8 mouse cellular contexts compared by ENCODE assay signal in the genomic region with DNA sequence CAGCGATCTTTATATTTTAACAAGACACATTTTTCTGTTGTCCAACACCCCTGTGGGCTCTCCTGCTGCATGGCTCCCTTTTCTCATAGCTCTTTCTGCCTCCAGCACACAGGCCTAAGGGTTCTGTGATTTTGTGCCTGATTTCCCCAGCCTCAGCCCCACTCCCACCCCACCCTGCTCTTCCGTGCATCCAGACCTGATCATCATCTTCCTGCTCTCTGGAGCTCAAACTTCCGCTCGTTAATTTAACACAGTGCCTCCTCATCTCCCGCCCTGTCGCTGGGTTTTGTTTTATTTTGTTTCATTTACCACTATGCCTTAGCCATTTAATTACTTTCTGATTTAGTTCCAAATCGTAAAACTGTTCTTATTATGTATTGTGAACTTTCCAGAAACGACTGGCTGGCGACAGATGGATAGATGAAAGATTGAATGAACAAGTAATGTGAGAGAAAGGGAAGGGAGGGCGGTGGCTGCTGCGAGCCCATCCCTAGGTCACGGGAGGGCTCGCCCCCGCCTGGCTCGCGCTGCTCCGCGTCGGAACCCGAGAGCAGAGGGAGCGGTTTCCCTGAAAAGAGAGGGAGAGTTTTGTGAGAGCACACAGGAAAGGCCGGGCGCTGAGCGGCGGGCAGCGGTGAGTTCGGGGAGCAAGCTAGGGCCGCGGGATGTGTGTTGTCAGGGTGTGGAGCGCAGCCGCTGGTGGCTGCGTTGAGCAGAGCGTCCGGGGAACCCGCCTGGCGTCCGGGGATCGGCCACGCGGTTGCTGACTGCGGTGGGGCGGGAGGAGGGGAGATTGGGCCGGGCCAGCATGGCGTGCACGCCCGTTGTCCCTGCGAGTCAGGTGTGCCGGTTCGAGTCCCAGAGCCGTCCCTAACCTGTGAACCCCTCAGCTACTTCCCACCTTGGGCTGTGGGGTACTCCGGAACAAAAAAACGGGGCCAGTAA. TPM values are rescaled to one million over a fixed set of nuclear protein-coding genes. Genes with fewer than 3 reads are reported as not detected.
DNase-seq lines count a peak whose midpoint lies in the region; ATAC-seq lines count a peak whose summit lies in the region.

A gene (plus strand): TSS at position 276 of the 945 bp plus-strand sequence.

- H3K4me2 ChIP-seq in embryonic facial prominence, embryonic 15.5 days (replicated peaks) = peak within 1 kb of the TSS; percentile 53
- H3K4me2 ChIP-seq in kidney, embryonic 14.5 days (replicated peaks; ENCODE audit: low read depth, low read length) = peak within 1 kb of the TSS; percentile 53
- H3K4me2 ChIP-seq in limb, embryonic 15.5 days = peak within 1 kb of the TSS; percentile 54

- peak; percentile 89 for ATAC-seq in embryonic facial prominence, embryonic 15.5 days (ENCODE audit: insufficient number of reproducible peaks, low FRiP score, low TSS enrichment, low read depth)
- peak; percentile 97 for ATAC-seq in kidney, embryonic 14.5 days (ENCODE audit: low FRiP score, low TSS enrichment)
- ATAC-seq in limb, embryonic 15.5 days (ENCODE audit: insufficient number of reproducible peaks, low FRiP score, low TSS enrichment, low read depth) = peak; percentile 83

- peak within 1 kb of the TSS; percentile 77 for H3K9ac ChIP-seq in embryonic facial prominence, embryonic 15.5 days
- H3K9ac ChIP-seq in kidney, embryonic 14.5 days (ENCODE audit: low read depth, low read length) = peak within 1 kb of the TSS; percentile 79
- H3K9ac ChIP-seq in limb, embryonic 15.5 days = peak within 1 kb of the TSS; percentile 82

- peak; percentile 84 for DNase-seq in 3T3-L1 (ENCODE audit: low read depth, low spot score)
- peak; percentile 43 to 67 for DNase-seq in adrenal gland, postnatal 4 days (ENCODE audit: low spot score in 2 of 2)
- peak; percentile 65 to 66 for DNase-seq in heart, adult 9 months (ENCODE audit: low spot score in 2 of 2)
- DNase-seq in monocyte, adult 2 months (ENCODE audit: low read depth in 1 of 2, low spot score in 2 of 2) = peak; percentile 17 to 58
- peak; percentile 62 to 66 for DNase-seq in spleen, postnatal 36 days (ENCODE audit: low spot score in 2 of 2)

- no peaks in the 10 kb centered on the region for H3K27me3 ChIP-seq in embryonic facial prominence, embryonic 15.5 days
- H3K27me3 ChIP-seq in kidney, embryonic 14.5 days (ENCODE audit: control insufficient read depth, insufficient read depth, low read length) = no peaks in the 10 kb centered on the region
- no peaks in the 10 kb centered on the region for H3K27me3 ChIP-seq in limb, embryonic 15.5 days

- peak within 1 kb of the TSS; percentile 84 for H3K4me3 ChIP-seq in embryonic facial prominence, embryonic 15.5 days (replicated peaks)
- peak within 1 kb of the TSS; percentile 66 for H3K4me3 ChIP-seq in kidney, embryonic 14.5 days (ENCODE audit: low read length)
- peak within 1 kb of the TSS; percentile 84 for H3K4me3 ChIP-seq in limb, embryonic 15.5 days

- WGBS in embryonic facial prominence, embryonic 15.5 days = 2% methylated on average over 52 of the region's 52 CpGs
- WGBS in kidney, embryonic 14.5 days = 2% methylated on average over 50 of the region's 52 CpGs
- 1% methylated on average over 52 of the region's 52 CpGs for WGBS in limb, embryonic 15.5 days

- H3K27ac ChIP-seq in embryonic facial prominence, embryonic 15.5 days (replicated peaks) = peak within 1 kb of the TSS; percentile 92
- H3K27ac ChIP-seq in kidney, embryonic 14.5 days (ENCODE audit: low read depth, low read length) = peak within 1 kb of the TSS; percentile 75
- H3K27ac ChIP-seq in limb, embryonic 15.5 days = peak within 1 kb of the TSS; percentile 89

- no peaks in the 10 kb centered on the region for H3K36me3 ChIP-seq in embryonic facial prominence, embryonic 15.5 days
- peaks cover 5% of the 10 kb centered on the region; the same call in 1 of the 2 replicates for H3K36me3 ChIP-seq in kidney, embryonic 14.5 days (ENCODE audit: control insufficient read depth, insufficient read depth, low read length)
- peaks cover 8% of the 10 kb centered on the region for H3K36me3 ChIP-seq in limb, embryonic 15.5 days

- H3K9me3 ChIP-seq in embryonic facial prominence, embryonic 15.5 days (replicated peaks) = no peaks in the 10 kb centered on the region
- H3K9me3 ChIP-seq in kidney, embryonic 14.5 days (ENCODE audit: control insufficient read depth, low read length) = no peaks in the 10 kb centered on the region
- H3K9me3 ChIP-seq in limb, embryonic 15.5 days = no peaks in the 10 kb centered on the region

- H3K4me1 ChIP-seq in embryonic facial prominence, embryonic 15.5 days = peaks cover 6% of the 10 kb centered on the region; the same call in 1 of the 2 replicates
- H3K4me1 ChIP-seq in kidney, embryonic 14.5 days (ENCODE audit: control insufficient read depth, insufficient read depth, low read length) = no peaks in the 10 kb centered on the region
- H3K4me1 ChIP-seq in limb, embryonic 15.5 days = peaks cover 8% of the 10 kb centered on the region

RNA-seq across cellular contexts. Expression of the gene that starts here (rescaled TPM):
- 10 to 100 TPM; 35.7 to 40.0 TPM for total RNA-seq in adrenal gland, postnatal 4 days (2021)
- polyA plus RNA-seq in embryonic facial prominence, embryonic 15.5 days (2015; fragmentation: Nextera tagmentation; extraction: Ambion mirVana) = 40.6 and 44.0 TPM in 2 replicates
- 47.3 and 56.0 TPM in 2 replicates for polyA plus RNA-seq in kidney, embryonic 14.5 days (2014; fragmentation: Nextera tagmentation; extraction: Ambion mirVana)
- polyA plus RNA-seq in limb, embryonic 15.5 days (2015; fragmentation: Nextera tagmentation; extraction: Ambion mirVana) = 41.9 and 42.4 TPM in 2 replicates

Comparison
In these comparisons a context has a peak if more than half of its experiments do, and no peak if none do; other contexts are left out.
1. Peak in every context shown above with its lines: DNase-seq, ATAC-seq, H3K4me3 ChIP-seq and H3K27ac ChIP-seq.